Mouse (Mus musculus) inflammation-experienced regulatory T-cells, adult 6 months (primary cell): ENCODE measurements around the gene Rnd2. TPM values are rescaled to one million over a fixed set of nuclear protein-coding genes. Genes with fewer than 3 reads are reported as not detected.
A peak's percentile ranks its signal among the peaks of the same experiment; 100 is the strongest.
"Not testable (repeated sequence)": the region's sequence is repeated elsewhere in the genome, so short reads cannot be mapped to it uniquely, and the experiment has no call there.

Experiments
- ATAC-seq: one replicate; pipeline ENCODE4 v1.8.0; 2017
- polyA plus RNA-seq, 3 experiments: library from polyadenylated mRNA; unstranded; fragments of 100-300 nt; shearing (Covaris generic); gene quantifications; one replicate each; pipeline ENCODE4 v1.2.1; 2017

Rnd2 gene
- polyA plus RNA-seq, result not detected

DNA sequence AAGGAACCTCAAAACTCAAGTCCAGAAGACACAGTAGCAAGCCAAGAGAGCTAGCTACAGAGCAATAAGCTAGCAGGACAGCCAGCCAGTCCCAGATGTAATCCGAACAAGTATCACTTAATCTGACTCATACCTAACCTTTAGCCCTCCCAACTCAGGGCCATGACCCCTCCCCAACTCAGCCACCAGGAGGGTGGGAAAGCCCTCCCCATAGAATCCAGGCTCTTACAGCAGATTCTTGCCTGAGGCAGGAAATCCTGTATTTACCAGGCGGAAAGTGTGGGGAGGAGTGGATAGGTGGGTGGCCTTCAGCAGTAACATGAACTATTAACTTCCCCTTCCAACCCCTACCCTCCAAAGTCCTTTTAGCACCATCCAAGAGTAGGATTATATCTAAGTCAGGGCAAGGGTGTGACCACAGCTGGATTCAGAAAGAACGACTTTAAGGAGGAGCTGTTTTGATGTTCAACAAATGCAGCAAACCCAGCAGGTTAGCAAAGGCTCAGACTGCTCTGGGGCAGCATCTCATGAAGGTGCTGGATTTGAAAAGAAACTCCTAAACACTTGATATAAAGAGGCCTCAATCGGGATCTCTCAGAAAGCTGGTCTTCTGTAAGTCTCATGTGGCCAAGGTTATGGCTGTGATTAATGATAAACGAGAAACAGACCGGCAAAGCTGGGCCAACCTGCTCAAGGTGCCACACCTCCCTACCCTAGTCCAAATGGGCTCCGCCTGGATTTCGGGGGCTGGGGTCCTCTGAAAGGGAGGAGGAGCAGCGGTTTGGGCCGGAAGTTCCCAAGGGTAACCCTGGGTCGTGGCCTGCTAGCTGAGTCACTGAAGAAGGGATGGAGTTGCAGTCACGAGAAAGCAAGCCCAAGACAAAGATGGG, at the start of gene Rnd2:
Gene Rnd2 (plus strand): TSS at position 789 of the 890 bp plus-strand sequence.
- no peak for ATAC-seq

DNA sequence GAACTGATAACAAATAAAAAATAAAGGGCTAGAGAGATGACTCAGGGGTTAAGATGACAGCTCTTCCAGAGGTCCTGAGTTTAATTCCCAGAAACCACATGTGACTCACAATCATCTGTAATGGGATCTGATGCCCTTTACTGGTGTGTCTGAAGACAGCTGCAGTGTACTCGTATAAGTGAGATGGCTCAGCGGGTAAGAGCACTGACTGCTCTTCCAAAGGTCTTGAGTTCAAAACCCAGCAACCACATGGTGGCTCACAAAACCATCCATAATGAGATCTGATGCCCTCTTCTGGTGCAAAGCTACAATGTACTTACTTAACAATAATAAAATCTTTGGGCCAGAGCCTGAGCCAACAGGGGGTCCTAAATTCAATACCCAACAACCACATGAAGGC, 49.5 kb upstream of the Rnd2 start:
- ATAC-seq, result no peak

DNA sequence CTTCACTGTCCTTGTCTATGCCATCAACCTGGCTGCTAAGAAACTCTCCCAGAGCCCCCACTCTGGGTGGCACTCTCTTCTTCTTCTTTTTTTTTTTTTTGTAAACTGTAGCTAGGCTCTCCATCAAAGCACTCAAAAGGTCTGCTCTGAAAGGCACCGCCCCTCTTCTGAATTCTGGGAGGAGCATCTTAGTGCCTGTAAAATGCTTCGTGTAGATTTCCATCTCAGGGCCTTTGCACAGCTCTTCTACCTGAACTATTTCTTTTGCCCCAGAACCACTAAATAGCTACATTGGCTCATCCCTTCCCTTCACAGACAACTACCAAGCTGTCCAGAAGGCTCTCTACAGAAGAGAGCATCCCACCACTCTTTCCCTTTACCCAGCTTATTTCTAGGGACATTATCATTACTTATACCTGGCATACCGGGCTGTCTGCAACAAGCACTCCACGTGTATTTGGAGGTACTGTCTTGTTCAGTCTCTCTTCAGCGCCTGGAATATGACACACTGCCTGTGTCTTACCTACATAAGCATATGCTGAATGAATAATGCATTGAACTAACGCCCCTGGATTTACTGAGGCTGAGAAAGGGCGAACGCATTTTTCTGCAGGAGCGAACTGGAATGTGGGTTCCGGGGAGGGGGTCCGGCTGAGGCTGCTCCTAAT, 48.2 kb upstream of the Rnd2 start:
- ATAC-seq, result no peak

DNA sequence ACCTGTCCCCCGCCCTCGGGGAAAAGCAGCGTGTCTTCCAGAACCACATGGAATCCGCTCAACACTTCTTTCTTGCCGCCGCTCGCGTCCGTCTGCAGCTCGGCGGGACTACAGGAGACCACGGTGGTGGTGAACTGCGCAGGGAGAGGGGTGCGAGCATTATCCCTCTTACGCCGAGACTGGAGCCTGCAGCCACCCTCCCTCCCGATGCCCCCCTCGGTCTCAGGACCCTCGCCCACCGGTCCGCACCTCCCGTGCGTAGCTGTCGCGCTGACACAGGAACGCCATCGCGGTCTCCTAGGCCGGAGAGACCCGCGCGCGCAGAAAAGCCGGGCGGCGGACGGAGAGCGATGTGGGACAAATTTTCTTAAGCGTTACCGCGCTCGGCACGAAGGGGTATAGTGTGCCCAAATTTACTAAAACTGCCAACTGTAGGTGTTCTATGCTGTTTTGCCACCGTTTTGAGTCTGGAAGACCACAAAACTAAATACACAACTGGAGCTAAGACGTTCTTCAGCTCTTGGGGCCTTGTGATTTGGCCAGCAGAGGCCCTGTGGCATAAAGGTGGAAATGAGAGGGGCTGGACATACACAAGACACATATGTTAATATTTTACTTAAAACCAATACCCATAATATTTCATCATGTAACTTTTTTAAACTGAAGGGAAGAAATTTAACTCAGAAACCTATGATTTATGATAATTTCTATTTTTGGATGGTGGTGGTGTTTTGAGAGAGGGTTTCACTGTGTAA, 47.5 kb upstream of the Rnd2 start, which contains the start of gene Aarsd1:
Gene Aarsd1 (minus strand): TSS at position 515 of the 755 bp plus-strand sequence.
- ATAC-seq, result peak; percentile 71

DNA sequence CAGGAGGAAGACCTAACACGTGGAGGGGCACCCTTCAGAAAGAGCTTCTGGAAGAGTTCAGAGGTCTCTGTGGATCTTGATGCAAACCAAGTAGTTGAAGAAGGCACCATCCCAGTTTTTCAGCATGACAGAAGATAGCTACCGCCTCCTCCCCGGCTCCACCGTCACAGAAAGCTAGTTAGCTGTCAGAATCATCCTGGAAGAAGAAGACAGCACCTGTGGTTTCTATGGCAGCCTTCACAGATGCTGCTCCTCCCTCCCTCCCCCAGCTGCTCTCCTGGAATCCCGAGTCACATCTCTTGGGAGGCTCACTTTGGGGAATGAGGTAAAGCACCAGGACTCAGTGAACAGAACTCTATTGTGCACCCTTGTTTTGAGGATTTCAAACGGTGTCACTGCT, 45.8 kb upstream of the Rnd2 start:
- no peak for ATAC-seq

DNA sequence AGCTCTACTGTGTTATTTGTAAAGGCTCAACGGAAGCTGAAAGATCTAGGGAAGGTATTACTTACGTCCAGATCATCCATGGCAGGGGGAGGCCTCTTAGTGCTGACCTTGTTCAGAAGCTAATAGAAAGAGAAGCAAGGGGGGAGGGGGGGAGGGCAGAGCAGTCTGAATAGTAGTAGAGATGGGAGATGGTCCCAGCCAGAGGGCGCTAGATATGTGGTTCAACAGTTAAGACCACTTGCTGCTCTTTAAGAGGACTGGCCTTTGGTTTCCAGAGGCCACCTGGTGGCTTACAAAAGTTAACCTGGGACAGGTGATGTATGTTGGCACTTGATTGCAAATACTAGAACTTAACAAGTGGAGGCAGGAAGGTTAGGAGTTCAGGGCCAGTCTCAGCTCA, 45.2 kb upstream of the Rnd2 start:
- ATAC-seq, result no peak

DNA sequence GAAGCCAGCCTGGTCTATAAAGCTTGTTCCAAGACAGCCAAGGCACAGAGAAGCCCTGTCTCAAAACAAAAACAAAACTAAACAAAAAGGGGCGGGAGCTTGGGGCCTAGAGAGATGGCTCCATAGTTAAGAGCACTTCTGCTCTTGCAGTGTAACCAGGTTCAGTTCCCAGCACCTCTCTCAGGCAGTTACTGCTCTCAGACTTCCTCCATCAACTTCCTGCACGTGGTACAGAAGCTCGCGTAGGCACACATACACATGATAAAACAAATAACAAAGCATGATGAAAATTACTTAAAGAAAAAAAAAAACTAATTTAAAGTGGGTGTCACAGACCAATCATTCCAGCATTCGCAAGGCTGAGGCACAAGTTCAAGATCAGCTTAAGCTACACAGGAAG, 44.7 kb upstream of the Rnd2 start:
- ATAC-seq, result no peak

DNA sequence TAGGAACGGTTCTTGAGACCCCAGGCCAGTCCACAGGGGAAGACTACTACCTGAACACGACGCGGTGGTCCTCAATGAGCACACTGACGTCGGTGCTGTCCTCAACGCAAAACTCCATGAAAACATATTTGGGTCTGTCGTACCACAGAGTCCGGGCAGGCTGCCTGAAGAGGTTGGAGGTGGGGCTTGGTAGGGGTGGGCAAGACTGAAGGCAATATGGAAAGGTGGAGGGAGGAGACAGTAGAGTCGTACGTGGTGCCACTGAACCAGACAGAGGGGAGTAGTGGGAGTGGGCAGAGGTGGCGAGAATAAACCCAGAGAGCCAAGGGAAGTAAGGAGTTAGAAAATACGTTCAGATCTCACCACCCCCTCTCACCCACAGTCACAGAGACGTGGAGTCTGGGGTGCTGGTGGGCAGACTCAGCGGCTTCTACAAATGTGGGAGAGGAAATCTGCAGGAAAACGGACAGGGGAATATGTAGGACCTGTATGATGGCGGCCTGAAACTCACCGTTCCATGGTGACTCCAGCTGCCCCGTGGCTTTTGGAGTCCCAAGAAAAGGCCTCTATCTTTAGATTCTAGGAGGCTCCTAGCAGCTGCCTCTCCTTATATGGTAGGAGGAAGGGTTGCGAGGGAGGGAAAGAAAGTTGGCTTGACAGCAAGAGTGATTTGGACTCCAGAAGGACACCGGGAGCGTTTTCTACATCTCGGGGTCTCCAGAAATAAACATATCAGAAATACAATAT, 40.5 kb upstream of the Rnd2 start, which contains the start of gene Gm27029:
Gene Gm27029 (minus strand): TSS at position 692 of the 747 bp plus-strand sequence.
- ATAC-seq, result peak; percentile 3

DNA sequence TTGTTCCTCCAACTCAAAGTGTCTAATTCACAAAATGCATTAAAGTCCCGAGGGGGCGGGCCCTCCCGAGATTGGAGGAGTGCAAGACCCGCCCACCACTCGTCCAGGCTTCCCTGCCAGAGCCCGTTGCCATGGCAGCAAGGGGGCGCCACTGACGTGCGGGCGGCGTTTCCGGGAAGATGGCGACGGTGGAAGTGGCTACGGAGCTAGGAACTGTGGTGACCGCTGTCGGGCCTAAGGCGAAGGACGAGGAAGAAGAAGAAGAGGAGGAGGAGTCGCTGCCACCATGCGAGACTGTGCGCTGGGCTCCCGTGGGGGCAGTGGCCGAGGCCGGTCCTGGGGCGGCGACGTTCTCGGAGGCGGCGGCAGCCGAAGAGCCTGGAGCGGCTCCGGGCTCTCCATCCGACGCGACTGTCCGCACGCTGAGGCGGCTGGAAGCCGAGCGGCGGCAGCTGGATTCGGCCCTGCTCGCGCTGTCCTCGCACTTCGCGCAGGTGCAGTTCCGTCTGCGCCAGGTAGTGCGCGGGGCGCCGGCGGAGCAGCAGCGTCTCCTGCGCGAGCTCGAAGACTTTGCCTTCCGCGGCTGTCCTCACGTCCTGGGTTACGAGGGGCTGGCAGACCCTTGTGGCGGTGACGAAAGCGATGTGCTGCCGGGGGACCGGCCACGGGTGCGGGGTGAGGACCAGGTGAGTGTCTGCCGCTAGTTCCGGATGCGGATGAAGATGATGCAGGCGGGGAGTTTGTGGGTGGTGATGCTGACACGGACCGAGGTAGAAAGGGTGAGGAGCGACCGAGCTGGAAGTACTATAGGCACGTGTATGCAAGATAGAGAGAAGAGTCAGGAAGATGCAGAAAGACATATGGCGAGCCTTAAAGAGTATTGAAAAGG, 39.6 kb upstream of the Rnd2 start, which contains the start of the genes Rundc1 and Ptges3l:
Gene Rundc1 (plus strand): TSS at position 161 of the 889 bp plus-strand sequence.
Gene Ptges3l (minus strand): TSS at position 409 of the 889 bp plus-strand sequence.
- peak; percentile 95 for ATAC-seq

DNA sequence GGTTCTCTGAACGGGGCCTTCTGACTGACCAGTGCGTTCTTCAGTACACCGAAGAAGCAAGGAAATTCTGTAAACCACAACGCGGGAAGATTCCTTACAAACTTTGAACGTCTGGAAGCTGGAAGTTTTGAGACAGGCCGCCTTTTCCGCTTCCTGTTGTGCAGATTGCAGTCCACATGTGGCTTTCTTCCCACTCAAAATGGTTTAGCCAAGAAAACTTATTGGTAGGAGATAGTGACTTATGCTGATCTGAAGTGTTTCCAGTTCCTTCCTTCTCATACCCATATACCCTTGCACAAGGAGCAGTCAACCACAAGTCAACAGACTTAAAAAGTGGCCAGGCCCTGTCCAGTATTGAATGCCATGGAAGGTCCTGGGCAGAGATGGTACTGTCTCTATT, 38.6 kb upstream of the Rnd2 start:
- ATAC-seq, result no peak

DNA sequence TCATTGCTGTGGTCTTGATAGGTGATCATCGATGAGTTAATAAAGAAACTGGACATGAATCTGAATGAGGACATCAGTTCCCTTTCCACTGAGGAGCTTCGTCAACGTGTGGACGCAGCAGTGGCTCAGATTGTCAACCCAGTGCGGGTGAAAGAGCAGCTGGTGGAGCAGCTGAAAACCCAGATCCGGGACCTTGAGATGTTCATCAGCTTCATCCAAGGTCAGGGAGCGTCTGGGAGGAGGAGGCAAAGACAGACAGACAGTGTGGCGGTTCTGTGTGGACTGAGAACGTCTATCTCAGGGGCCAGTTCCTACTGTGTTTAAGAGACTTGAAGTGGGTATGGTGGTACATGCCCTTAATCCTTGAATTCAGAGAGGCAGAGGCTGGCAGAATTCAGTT, 33.5 kb upstream of the Rnd2 start:
- ATAC-seq, result no peak

DNA sequence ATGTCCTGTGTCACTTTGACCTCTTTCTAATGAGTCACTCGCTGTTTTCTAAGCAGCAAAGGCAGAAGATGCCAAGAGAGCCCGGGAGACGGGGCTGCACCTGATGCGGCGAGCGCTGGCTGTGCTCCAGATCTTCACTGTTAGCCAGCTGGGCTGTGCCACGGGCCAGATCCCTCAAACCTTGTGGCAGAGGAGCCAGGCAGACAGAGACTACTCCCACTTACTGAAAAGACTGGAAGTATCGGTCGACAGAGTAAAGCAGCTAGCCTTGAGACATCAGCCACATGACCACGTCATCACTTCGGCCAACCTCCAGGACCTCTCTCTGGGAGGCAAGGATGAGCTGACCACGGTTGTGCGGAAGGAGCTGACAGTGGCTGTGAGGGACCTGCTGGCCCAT, 31.4 kb upstream of the Rnd2 start:
- ATAC-seq, result no peak

DNA sequence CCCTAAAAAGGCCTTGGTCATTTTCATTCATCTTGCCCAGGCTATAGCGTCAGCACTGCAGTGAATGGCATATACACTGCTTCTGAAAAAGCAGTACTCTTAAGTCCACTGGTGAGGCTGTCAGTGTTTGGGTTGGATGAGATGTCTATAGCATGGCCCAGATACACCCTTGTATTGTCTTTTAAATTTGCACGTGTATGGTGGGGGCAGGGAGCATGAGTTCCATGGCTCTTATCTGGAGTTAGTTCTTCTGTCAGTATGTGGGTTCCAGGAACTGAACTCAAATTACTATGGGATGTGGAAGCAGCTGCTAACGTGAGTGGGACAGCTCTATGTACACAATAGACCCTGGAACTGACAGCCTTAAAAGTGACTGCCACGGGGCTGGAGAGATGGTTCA, 29.0 kb upstream of the Rnd2 start:
- ATAC-seq, result no peak

DNA sequence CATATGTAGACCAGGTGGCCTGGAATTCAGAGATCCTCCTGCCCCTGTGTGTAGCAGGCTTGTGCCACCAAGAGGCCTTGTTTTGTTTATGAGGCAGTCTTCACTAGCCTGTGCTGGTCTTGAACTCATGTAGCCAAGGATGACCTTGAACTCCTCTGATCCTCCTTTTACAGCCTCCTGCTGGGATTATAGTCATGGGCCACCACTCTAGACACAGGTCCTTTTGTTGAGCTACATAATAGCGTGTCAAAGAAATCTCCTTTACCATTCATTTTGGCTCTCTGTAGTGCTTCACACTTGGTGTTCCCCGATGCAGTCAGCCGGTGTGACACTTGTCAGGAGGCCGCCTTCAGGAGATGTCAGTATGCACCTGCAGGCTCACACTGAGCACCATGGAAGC, 27.9 kb upstream of the Rnd2 start:
- no peak for ATAC-seq

DNA sequence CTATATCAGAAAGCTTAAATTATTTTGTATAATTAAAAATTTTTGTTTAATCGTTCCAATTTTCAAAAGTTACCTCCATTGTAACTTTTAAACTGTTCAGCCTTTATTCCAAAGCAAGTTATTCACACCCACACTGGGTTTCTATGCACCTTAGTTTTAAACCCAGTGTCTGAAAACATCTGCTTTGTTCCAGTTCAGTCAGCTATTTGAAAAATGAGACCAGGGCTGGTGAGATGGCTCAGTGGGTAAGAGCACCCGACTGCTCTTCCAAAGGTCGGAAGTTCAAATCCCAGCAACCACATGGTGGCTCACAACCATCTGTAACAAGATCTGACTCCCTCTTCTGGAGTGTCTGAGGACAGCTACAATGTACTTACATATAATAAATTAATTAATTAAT, 26.8 kb upstream of the Rnd2 start:
- ATAC-seq, result not testable (repeated sequence)

DNA sequence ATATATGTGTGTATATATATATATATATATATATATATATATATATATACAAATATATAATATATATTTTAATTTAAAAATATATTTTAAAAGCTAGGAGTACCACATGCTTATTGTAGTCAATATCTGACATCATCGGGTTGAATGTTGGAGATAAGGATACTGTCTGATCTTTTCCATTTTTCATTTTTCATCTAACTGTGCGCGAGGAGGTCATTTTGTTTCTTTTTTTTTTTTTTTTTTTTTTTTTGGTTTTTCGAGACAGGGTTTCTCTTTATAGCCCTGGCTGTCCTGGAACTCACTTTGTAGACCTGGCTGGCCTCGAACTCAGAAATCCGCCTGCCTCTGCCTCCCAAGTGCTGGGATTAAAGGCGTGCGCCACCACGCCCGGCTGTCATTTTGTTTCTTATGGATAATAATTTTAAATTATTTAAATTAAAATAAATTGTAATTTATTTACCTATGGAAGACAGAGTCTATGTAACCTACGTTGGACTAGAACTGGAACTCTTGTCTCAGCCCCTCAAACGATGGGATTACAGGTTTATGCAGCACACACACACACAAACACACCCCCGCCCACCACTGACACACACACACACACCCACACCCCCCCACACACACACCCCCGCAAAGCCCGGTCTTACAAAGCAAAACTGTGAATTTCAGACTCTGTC, 23.2 kb upstream of the Rnd2 start:
- not testable (repeated sequence) for ATAC-seq

DNA sequence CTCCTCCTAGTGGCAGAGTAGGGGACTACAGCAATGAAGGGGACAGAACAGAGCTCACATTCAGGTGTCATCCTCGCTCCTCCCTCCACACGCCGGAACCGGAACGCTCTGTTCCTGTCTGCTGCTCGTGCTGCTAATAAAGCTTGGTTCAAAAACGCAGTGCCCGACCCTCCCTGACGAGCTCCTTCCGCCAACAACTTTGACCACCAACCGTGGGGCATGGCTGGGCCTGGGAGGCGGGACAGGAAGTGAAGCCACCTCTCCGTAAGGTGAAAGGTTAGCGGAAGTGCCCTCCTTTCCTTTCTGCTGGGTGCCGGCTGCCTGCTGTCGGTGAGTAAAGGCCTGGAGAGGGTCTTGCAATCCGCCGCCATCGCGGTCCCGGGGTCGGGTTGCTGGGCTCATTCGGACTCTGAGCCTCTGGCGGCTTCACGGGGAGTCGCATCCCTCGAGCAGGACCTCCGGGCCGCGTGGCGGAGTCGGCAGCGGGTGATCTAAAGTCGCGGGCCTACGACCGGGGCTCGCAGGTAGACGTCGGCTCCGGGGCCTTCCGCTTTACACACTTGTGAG, 22.6 kb upstream of the Rnd2 start, which contains the start of gene Rpl27:
Gene Rpl27 (plus strand): TSS at position 172 of the 567 bp plus-strand sequence.
- peak; percentile 96 for ATAC-seq

DNA sequence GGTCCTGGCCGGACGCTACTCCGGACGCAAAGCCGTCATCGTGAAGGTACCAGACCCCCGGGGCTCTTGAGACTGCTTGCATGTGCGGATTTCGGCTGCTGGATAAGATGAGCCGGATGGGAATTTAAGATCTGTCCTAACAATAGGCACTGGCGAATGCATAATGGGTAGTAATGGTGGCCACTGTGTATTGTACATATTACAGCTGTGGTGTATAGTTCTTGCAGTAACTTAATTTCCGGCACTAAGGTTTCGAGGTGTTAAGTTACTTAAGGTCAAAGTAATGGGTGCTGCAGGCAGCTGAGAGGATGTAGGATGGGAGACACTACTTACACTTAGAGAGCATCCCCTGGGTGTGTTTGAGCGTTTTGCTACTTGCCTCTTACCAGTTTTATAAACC, 22.0 kb upstream of the Rnd2 start:
- no peak for ATAC-seq

DNA sequence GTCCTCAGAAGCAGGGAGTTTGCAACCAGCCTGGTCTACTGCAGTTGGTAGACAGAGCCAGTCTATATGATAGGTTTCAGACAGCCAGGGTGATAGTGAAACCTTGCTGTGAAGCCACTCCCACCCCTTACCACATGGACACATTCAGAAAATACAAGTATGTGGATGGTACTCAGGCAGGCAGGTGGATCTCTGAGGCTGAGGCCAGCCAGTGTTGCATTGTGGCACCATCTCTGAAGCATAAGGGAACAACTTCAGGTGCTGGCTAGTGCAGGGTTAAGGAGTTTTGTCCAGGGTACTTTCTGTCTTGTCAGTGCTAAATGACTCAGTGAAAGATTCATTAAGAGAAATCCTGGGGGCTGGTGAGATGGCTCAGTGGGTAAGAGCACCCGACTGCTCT, 18.5 kb upstream of the Rnd2 start:
- no peak for ATAC-seq

DNA sequence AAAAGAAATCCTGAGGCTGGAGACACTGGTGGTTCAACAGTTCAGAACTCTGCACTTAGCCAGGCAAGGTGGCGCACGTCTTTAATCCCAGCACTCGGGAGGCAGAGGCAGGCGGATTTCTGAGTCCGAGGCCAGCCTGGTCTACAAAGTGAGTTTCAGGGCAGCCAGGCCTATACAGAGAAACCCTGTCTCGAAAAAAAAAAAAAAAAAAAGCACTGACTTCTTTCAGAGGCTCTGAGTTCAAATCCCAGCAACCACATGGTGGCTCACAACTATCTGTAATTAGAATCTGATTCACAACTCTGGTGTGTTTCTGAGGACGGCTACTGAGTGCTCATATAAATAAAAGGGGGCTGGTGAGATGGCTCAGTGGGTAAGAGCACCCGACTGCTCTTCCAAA, 17.9 kb upstream of the Rnd2 start:
- ATAC-seq, result not testable (repeated sequence)
